Mouse (Mus musculus): ENCODE data around the gene Alx3. TPM values are rescaled to one million over a fixed set of nuclear protein-coding genes. Genes with fewer than 3 reads are reported as not detected.
A peak's percentile ranks its signal among the peaks of the same experiment; 100 is the strongest.

Gene Alx3
- polyA plus RNA-seq, 1 experiment from 2014 or later = 1.4 TPM

- Histone ChIP-seq H3K27ac (ENCODE audit: poor library complexity, severe bottlenecking) (peak overlapping the region; percentile 79), H3K4me3 (no peak overlapping the region), H3K36me3 (no peaks in the 10 kb centered on the region), H3K4me1 (replicated peaks) (peaks cover 76% of the 10 kb centered on the region), H3K9me3 (replicated peaks) (no peaks in the 10 kb centered on the region), H3K9ac (no peak overlapping the region; the same call in 1 of the 2 replicates), H3K27me3 (replicated peaks) (peaks cover 17% of the 10 kb centered on the region; the same call in 1 of the 2 replicates), H3K4me2 (no peak overlapping the region)
- WGBS = 14% methylated on average over 3 of the region's 3 CpGs
- ATAC-seq (ENCODE audit: insufficient number of reproducible peaks, low FRiP score) = no peak
Observed at GRCm38 (mm10) chr3:107565331-107565730, 29.5 kb upstream of the Alx3 start.

DNA sequence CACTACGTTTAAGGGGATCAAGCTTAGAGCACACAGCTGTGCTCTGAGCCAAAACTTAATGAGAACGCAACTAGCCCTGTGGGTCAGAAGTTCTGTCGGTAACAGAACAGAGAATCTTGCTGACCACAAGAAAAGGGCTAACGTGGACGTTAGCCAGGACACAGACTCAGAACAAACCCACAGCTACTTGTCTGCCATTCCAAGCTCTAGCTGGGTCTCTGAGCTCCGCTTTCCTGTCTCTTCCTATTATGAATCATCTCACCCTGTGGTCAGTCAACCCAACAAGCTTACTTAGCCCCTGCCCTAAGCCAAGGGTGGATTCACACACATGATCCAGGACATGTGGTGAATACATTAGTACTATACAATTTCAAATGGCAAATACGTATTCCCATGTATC lies 27.1 kb upstream of the Alx3 start:
- no peak for ATAC-seq (ENCODE audit: insufficient number of reproducible peaks, low FRiP score)
- no peaks in the 10 kb centered on the region for H3K36me3 ChIP-seq
- no peak overlapping the region for H3K4me3 ChIP-seq
- H3K4me1 ChIP-seq (replicated peaks) = peaks cover 59% of the 10 kb centered on the region
- 0 out of 2 replicates have a peak overlapping the region, but pooled peaks have one; percentile 1 for H3K9ac ChIP-seq
- no peaks in the 10 kb centered on the region for H3K9me3 ChIP-seq (replicated peaks)
- H3K27ac ChIP-seq (ENCODE audit: poor library complexity, severe bottlenecking) = no peak overlapping the region
- peaks cover 17% of the 10 kb centered on the region for H3K27me3 ChIP-seq (replicated peaks)
- H3K4me2 ChIP-seq = no peak overlapping the region
- 69% methylated on average over 7 of the region's 7 CpGs for WGBS

DNA sequence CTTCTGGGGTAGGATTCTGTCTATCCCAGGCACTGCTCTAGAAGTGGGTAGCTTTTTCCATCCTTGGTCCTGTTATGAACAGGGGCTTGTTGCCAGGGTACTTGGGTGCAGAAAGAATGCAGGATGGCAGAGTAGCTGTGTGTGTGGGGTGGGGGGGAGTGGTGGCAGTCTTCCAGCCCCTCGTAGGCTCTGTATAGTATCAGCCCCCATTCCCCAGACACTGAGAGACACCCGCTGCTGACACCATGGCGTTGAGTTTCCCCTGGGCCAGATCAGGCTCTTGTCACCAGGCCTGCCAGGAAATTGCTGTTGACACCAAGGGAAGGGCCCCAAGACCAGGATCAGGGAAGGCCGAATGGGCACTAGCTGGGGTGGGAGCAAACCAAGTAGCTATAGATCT lies 26.1 kb upstream of the Alx3 start:
- Histone ChIP-seq H3K27ac (ENCODE audit: poor library complexity, severe bottlenecking) (0 out of 2 replicates have a peak overlapping the region, but pooled peaks have one; percentile 7), H3K27me3 (replicated peaks) (peaks cover 17% of the 10 kb centered on the region), H3K4me2 (no peak overlapping the region), H3K36me3 (no peaks in the 10 kb centered on the region), H3K9ac (no peak overlapping the region), H3K4me1 (replicated peaks) (peaks cover 50% of the 10 kb centered on the region), H3K4me3 (no peak overlapping the region), H3K9me3 (replicated peaks) (no peaks in the 10 kb centered on the region)
- ATAC-seq (ENCODE audit: insufficient number of reproducible peaks, low FRiP score) = peak; percentile 68
- WGBS = 12% methylated on average over 4 of the region's 4 CpGs

- ATAC-seq (ENCODE audit: insufficient number of reproducible peaks, low FRiP score) = no peak
Observed at GRCm38 (mm10) chr3:107571205-107571604, 23.6 kb upstream of the Alx3 start.

GRCm38 (mm10) chr3:107576807-107577206 lies 18.0 kb upstream of the Alx3 start:
- WGBS = 81% methylated on average over 3 of the region's 3 CpGs

More at GRCm38 (mm10) chr3:107571205-107571604, 23.6 kb upstream of the Alx3 start:
- Histone ChIP-seq H3K4me3 (no peak overlapping the region), H3K9me3 (replicated peaks) (no peaks in the 10 kb centered on the region), H3K4me1 (replicated peaks) (peaks cover 28% of the 10 kb centered on the region), H3K27me3 (replicated peaks) (peaks cover 17% of the 10 kb centered on the region), H3K4me2 (no peak overlapping the region), H3K9ac (no peak overlapping the region), H3K27ac (ENCODE audit: poor library complexity, severe bottlenecking) (no peak overlapping the region), H3K36me3 (no peaks in the 10 kb centered on the region)
- 62% methylated on average over 2 of the region's 2 CpGs for WGBS

DNA sequence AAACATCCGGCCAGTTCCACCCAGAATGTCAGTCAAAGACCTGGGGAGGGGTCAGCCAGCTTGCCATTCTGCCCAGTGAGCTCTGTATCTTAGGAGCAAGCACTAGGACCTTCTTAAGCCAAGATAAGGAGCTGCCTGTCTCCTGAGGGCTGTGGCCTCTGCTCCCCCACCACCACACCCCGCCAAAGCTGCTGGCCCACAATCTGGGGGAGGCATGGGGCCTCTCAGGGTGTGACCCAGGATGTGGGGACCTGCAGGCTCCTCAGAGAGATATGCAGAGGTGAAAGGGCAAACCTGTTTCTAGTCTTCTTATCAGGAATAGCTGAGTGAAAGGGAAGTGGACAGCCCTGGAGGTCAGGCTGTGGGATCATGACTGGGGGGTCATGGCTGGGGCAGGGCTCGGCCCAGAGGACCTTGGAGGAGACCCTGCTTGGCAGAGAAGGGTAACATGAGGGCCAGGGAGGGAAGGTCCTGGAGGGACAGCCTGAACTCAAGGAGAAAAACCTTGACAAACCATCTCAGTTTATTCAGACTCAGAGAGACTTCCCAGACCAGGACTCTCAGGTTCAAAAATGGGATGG lies 16.9 kb upstream of the Alx3 start:
- 15% methylated on average over 3 of the region's 3 CpGs for WGBS
- Histone ChIP-seq H3K9me3 (replicated peaks) (no peaks in the 10 kb centered on the region), H3K9ac (no peak overlapping the region), H3K4me3 (no peak overlapping the region), H3K36me3 (no peaks in the 10 kb centered on the region), H3K4me1 (replicated peaks) (peaks cover 9% of the 10 kb centered on the region), H3K4me2 (no peak overlapping the region), H3K27me3 (replicated peaks) (peaks cover 34% of the 10 kb centered on the region), H3K27ac (ENCODE audit: poor library complexity, severe bottlenecking) (no peak overlapping the region)
- ATAC-seq (ENCODE audit: insufficient number of reproducible peaks, low FRiP score) = peak; percentile 55

More at GRCm38 (mm10) chr3:107576807-107577206, 18.0 kb upstream of the Alx3 start:
- Histone ChIP-seq H3K4me2 (no peak overlapping the region), H3K4me1 (replicated peaks) (peaks cover 8% of the 10 kb centered on the region; the same call in 1 of the 2 replicates), H3K4me3 (no peak overlapping the region), H3K27ac (ENCODE audit: poor library complexity, severe bottlenecking) (no peak overlapping the region), H3K36me3 (no peaks in the 10 kb centered on the region), H3K27me3 (replicated peaks) (peaks cover 36% of the 10 kb centered on the region), H3K9ac (no peak overlapping the region), H3K9me3 (replicated peaks) (no peaks in the 10 kb centered on the region)
- no peak for ATAC-seq (ENCODE audit: insufficient number of reproducible peaks, low FRiP score)

DNA sequence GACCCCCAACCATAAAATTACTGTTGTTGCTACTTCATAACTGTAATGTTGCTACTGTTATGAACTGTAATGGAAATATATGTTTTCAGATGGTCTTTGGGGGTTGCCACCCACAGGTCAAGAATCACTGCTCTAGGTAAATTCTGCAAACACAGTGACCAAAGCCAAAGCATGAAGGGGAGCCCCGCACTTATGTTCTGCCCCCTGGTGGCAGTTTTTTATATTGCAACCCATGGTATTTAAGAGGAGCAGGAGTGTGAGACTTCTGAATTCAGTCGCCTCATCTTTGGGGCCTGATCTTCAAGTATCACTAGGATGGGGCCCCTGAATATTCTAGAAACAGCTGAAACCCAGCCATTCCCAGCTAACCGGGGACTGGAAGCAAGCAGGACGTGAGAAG lies 15.4 kb upstream of the Alx3 start:
- no peak overlapping the region for H3K9ac ChIP-seq
- no peak overlapping the region for H3K4me3 ChIP-seq
- H3K9me3 ChIP-seq (replicated peaks) = no peaks in the 10 kb centered on the region
- ATAC-seq (ENCODE audit: insufficient number of reproducible peaks, low FRiP score) = no peak
- H3K27me3 ChIP-seq (replicated peaks) = peaks cover 49% of the 10 kb centered on the region
- no peak overlapping the region for H3K27ac ChIP-seq (ENCODE audit: poor library complexity, severe bottlenecking)
- peaks cover 16% of the 10 kb centered on the region for H3K4me1 ChIP-seq (replicated peaks)
- no peaks in the 10 kb centered on the region for H3K36me3 ChIP-seq
- no peak overlapping the region for H3K4me2 ChIP-seq
- WGBS = 7% methylated on average over 4 of the region's 4 CpGs

- H3K27me3 ChIP-seq (replicated peaks) = peaks cover 68% of the 10 kb centered on the region
- H3K36me3 ChIP-seq = no peaks in the 10 kb centered on the region
- no peak overlapping the region for H3K27ac ChIP-seq (ENCODE audit: poor library complexity, severe bottlenecking)
- ATAC-seq (ENCODE audit: insufficient number of reproducible peaks, low FRiP score) = no peak
- H3K4me3 ChIP-seq = no peak overlapping the region
- 9% methylated on average over 15 of the region's 15 CpGs for WGBS
- peaks cover 18% of the 10 kb centered on the region for H3K4me1 ChIP-seq (replicated peaks)
- no peaks in the 10 kb centered on the region for H3K9me3 ChIP-seq (replicated peaks)
- H3K4me2 ChIP-seq = no peak overlapping the region
- no peak overlapping the region for H3K9ac ChIP-seq
Observed at GRCm38 (mm10) chr3:107581103-107582010, 13.5 kb upstream of the Alx3 start.

DNA sequence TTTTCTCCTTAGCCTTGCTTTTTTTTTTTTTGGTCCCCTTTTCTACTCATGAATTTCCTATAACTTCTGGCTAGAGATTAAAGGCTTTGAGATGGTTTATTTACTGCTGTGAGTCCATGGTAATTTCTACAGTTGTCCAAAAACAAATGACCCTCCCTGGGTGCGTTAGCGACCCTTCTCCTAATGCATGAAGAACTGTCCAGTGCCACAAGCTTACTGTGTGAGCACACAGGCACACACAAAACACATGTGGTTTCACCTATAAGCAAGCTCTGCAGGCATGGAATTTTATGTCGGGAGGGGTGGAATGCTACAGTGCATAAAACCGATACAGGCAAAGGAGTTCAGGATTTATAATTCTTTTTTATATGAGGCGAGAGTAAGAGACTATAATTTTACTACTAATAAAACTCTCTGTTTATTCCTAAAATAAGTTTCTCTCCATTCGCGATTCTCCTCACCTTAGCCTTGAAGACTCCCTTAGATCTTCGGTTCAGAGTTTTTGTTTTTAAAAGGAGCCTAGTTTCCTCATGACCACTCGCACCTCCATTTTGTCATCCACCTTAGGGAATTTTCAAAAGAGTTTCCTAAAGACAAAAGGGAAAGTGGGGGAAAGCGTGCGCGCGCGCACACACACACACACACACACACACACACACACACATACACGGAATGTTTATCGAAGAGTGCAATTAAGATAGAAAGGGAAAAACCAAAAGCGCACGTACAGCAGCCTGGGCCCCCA lies 12.5 kb upstream of the Alx3 start:
- Histone ChIP-seq H3K4me3 (peak overlapping the region; percentile 44), H3K9me3 (replicated peaks) (no peaks in the 10 kb centered on the region), H3K9ac (peak overlapping the region; percentile 49; the same call in 1 of the 2 replicates), H3K27ac (ENCODE audit: poor library complexity, severe bottlenecking) (no peak overlapping the region), H3K4me1 (replicated peaks) (peaks cover 25% of the 10 kb centered on the region), H3K27me3 (replicated peaks) (peaks cover 78% of the 10 kb centered on the region), H3K4me2 (peak overlapping the region; percentile 82), H3K36me3 (no peaks in the 10 kb centered on the region)
- ATAC-seq (ENCODE audit: insufficient number of reproducible peaks, low FRiP score) = no peak
- 4% methylated on average over 18 of the region's 18 CpGs for WGBS

DNA sequence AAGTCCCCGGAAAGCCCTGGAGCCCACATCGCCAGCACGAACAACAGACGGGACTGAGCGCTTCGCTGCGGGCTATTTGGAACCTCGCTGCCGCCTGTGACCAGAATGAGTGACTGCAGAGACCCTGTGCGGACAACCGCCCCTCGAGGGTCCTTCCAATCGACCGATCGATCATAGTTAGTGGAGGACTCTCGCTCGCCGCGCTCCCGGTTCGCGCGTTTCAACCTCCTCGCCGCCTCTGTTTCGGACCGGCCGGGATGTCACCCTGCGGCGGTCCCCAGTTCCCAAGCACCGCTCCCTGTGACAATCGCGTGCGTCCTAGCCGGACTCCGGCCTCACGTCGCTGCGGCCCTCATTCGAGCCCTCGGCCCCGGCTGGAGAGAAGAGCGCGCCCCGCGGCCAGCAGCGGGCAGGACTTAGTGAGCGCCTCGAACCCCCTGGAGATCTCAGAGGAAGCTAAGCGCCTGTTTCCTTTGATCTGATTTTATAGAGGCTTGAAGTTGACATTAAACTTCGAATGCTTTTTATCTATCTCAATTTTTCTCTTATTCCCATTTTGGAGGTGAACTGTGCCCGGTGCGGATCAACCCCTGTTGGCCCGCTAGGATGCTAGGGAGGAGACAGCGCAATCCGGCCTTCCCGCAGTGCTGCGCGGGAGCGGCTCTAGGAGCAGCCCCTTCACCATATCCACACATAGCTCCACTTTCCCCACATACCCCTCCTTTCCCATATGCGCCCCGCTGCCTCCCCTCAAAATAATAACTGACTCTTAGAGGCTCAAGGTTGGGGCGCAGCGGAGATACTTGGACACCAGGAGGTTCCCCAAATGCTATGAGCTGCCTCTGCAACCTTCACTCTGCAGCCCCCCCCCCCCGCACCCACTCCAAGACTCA lies 11.7 kb upstream of the Alx3 start:
- peaks cover 17% of the 10 kb centered on the region for H3K4me1 ChIP-seq (replicated peaks)

More for the DNA sequence above, 11.7 kb upstream of the Alx3 start:
- no peaks in the 10 kb centered on the region for H3K36me3 ChIP-seq
- peak overlapping the region; percentile 82 for H3K4me2 ChIP-seq
- ATAC-seq (ENCODE audit: insufficient number of reproducible peaks, low FRiP score) = no peak
- H3K9me3 ChIP-seq (replicated peaks) = no peaks in the 10 kb centered on the region
- H3K4me3 ChIP-seq = peak overlapping the region; percentile 44
- WGBS = under 1% methylated on average over 65 of the region's 65 CpGs
- H3K9ac ChIP-seq = peak overlapping the region; percentile 49; the same call in 1 of the 2 replicates
- no peak overlapping the region for H3K27ac ChIP-seq (ENCODE audit: poor library complexity, severe bottlenecking)
- H3K27me3 ChIP-seq (replicated peaks) = peaks cover 86% of the 10 kb centered on the region
